Mouse (Mus musculus): ENCODE measurements at regions not wholly inside any gene's neighbourhood (a gene's known extent, or its start where the extent isn't known, plus 50 kb on each side); places are given as distances from the start of the nearest gene placed in this dataset.
"Not testable (repeated sequence)": the region's sequence is repeated elsewhere in the genome, so short reads cannot be mapped to it uniquely, and the experiment has no call there.

GRCm38 (mm10) chr16:21102033-21102432 is 51.8 kb downstream of the Teddm3 start:
- not testable (repeated sequence) for DNase-seq

GRCm38 (mm10) chr16:21100126-21100525 is 53.7 kb downstream of the Teddm3 start:
- not testable (repeated sequence) for DNase-seq

- no peak for DNase-seq
These were observed 79.0 kb downstream of the Teddm3 start for GRCm38 (mm10) chr16:21074779-21075148.

GRCm38 (mm10) chr16:21074082-21074778 is 79.6 kb downstream of the Teddm3 start:
- DNase-seq = not testable (repeated sequence)

GRCm38 (mm10) chr16:21060211-21060610 is 93.6 kb downstream of the Teddm3 start:
- no peak for DNase-seq

- DNase-seq = no peak
These were observed 99.0 kb downstream of the Teddm3 start for GRCm38 (mm10) chr16:21054772-21055171.

- DNase-seq = not testable (repeated sequence)
These were observed 131.7 kb downstream of the Teddm3 start for GRCm38 (mm10) chr16:21022087-21022486.

GRCm38 (mm10) chr16:21004871-21005270 is 148.9 kb downstream of the Teddm3 start:
- no peak for DNase-seq

GRCm38 (mm10) chr16:21001126-21001525 is 152.7 kb downstream of the Teddm3 start:
- DNase-seq = no peak

- DNase-seq = no peak
These were observed 163.3 kb downstream of the Teddm3 start for GRCm38 (mm10) chr16:20990524-20990923.

- DNase-seq = no peak
These were observed 178.4 kb downstream of the Teddm3 start for GRCm38 (mm10) chr16:20975406-20975805.

- no peak for DNase-seq
These were observed 181.4 kb downstream of the Teddm3 start for GRCm38 (mm10) chr16:20972442-20972841.

- DNase-seq = no peak
These were observed 194.9 kb downstream of the Teddm3 start for GRCm38 (mm10) chr16:20958905-20959304.

GRCm38 (mm10) chr16:20936722-20937121 is 202.4 kb upstream of the Thpo start:
- no peak for DNase-seq

- DNase-seq = not testable (repeated sequence)
These were observed 200.5 kb upstream of the Thpo start for GRCm38 (mm10) chr16:20934846-20935245.

- not testable (repeated sequence) for DNase-seq
These were observed 195.7 kb upstream of the Thpo start for GRCm38 (mm10) chr16:20930003-20930402.

- not testable (repeated sequence) for DNase-seq
These were observed 191.5 kb upstream of the Thpo start for GRCm38 (mm10) chr16:20925776-20926175.

- DNase-seq = not testable (repeated sequence)
These were observed 176.6 kb upstream of the Thpo start for GRCm38 (mm10) chr16:20910864-20911263.

- peak; percentile 17 for DNase-seq
These were observed 174.4 kb upstream of the Thpo start for GRCm38 (mm10) chr16:20908467-20909351.

GRCm38 (mm10) chr16:20895734-20896133 is 161.4 kb upstream of the Thpo start:
- peak; percentile 4 for DNase-seq

- no peak for DNase-seq
These were observed 137.4 kb upstream of the Thpo start for GRCm38 (mm10) chr16:20871726-20872125.

- DNase-seq = no peak
These were observed 132.5 kb upstream of the Thpo start for GRCm38 (mm10) chr16:20866771-20867170.

- no peak for DNase-seq
These were observed 126.9 kb upstream of the Thpo start for GRCm38 (mm10) chr16:20861256-20861655.

- not testable (repeated sequence) for DNase-seq
These were observed 126.3 kb upstream of the Thpo start for GRCm38 (mm10) chr16:20860606-20861005.

All from right cerebral cortex, postnatal 25 days (tissue).